Mouse (Mus musculus): ENCODE data around the gene Rptor.

Gene Rptor

DNA sequence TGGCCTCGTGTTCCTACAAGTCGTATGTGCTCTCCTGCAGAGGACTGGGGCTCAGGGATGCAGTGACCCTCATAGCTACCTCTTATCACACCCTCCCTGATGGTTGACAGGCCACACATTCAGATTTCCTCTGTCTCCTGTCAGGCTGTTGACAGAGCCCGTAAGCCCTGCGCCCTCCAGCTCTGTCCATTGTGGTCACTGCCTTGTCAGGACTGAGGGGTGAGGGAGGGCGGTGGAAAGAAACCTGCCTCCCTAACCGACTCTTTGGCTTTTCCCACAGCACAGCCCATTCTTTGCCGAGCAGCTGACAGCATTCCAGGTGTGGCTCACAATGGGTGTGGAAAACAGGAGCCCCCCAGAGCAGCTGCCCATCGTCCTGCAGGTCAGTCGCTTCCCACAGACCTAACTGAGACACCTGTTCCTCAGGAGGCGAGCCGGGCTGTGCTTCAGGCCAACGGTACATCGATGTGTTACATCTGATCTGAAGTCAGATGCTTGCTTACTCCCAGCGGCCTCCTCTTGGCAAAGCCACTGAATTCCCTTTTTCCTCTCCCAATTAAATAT lies 214.2 kb downstream of the Rptor start:
- no peak for DNase-seq

DNA sequence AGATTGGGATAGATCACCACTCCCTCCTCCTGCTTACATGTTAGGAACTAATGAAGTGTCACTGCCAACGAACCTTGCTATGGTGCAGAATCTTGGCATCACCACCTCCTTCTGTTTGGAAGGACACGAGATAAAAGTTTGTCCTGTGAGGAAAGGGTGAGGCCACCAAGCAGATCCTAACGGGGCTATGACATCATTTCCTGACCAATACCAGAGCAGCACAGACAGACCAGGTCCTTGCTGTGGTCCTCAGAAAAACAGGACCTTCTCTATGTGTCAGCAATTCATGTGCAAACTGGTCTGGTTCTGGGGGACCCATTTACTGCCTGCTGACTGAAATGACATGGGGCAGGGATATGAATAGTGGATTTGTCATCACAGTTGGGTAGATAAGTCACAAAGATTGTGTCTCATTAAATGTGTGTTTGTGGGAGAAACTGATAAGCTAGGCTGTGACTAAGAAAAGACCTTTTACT lies 214.7 kb downstream of the Rptor start:
- peak; percentile 72 for DNase-seq

DNA sequence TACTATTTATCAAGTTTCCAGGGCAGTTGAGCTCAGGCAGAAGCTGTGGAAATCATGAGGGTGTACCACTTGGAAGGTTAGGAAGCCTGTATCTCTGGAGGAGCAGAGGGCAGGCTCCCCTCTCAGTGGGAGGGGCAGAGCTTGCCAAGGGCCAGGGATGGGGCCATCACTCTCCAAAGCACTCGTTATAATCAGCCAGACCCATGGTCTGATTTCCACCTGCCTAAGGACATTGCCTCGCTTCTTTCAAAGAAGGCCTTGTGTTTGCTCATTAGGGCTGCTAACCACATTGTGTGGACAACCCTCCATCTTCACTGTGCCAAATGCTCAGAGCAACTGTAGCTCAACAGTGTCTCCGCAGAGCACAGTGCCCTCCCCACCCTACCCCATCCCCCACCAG lies 215.2 kb downstream of the Rptor start:
- DNase-seq, result no peak

DNA sequence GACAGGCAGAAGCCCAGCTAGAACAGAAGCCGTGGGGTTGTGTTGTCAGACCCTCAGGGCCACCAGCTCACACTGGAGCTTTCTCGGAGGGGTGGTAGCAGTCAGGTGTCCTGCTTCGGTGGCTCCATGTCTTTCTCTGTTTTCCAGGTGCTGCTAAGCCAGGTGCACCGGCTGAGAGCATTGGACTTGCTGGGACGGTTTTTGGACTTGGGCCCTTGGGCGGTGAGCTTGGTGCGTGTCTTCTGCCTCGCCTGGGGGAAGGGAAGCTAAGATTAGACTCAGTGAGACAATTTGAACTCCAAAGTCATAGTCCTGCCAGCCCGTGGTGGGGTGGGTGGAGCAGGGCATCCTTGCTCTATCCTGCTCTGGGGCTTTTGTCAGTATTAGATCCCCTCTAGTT lies 218.8 kb downstream of the Rptor start:
- no peak for DNase-seq

DNA sequence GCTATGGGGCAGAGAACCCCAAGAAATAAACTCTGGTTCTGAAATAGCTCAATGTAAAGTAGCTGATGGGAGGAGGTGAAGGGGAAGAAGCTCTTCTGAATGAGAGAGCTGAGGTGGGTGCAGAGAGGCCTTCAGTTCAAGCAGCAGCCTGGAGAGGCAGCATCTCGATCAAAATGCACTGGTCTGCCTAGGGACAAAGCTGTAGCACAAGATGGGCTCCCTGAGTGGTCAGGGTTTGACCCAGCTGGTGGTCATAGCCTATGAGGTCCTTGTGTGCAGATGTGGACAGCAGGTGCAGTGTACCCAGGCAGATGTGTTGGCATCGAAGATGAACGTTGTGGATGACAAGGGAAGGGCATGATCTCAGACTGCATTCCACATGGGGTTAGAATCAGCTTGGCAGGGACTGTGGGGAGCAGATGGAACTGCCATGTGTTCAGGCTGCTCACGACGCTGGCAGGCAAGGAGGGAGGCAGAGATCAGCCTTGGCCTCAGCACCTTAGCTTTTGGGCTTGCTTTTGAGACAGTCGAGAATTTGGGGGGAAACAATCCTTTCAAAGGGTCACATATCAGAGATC lies 221.5 kb downstream of the Rptor start:
- no peak for DNase-seq

DNA sequence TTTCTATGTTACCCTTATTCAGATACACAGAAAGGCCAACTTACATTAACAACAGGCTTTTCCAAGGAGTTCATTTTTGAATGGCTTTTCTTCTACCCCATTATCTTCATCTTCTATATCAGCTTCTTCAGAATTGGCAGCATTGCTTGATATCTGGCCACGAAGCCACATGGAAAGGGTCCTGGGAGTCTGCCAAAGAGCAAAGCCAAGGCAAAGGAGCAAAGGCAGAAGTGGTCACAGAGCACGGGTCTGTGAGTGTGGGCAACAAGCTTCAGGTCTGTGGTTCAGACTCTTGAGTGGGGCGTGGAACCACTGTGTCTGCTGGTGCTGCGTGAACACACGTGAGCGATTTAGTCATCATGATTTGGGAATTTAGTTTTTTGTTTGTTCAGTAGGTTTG lies 223.1 kb downstream of the Rptor start:
- no peak for DNase-seq

DNA sequence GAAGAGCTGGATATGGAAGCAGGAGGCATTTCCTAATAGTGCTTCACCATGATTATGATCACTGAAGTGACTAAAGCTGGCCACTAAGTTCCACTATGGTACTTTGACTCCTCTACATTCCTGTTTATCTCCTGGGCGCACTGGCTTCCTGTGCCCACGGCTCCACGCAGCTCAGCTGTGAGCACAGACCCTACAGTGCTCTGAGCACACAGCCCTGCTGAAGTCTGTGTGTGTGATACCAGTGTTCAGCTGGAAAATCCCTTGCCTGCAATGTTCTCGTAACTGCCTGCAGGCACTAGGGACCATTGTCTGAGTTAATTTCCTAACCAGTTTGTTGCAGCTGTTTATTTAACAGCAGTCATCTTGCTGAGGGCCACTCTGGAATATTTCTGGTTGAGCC lies 223.5 kb downstream of the Rptor start:
- DNase-seq, result no peak

DNA sequence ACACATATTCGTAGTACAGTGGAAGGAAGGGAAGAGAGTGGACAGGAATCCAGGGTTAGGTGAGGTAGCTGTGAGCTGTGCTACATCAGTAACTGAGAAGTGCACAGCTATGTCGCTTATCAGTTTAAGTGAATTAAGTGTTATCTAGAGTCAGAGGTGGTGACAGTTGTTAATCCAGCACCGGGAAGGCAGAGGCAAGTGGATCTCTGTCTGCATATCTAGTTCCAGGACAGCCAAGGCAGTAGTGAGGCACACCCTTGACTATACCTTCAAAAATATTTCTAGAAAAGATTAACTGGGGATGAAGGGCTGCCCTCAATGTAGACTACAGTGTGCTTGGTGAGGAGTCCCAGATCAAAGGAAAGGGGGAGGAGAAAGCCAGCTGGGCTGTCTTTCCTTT lies 226.4 kb downstream of the Rptor start:
- no peak for DNase-seq

DNA sequence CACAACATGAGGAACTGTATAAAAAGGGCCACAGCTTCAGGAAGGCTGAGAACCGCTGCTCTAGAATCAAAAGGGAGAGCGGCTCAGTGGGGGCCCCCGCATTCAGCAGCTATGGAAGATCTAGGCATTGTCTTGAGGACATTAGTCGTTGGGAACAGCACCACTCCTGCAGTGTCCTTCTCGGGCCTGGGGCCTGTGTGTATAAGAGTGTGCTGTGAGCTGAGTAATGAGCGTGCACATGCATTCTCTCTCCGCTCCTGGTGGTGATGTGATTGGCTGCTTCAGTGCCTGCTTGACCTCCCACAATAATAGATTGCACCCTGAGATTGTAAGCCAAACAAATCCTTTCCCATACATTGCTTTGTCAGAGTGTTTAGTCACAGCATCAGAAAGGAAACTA lies 229.0 kb downstream of the Rptor start:
- no peak for DNase-seq

DNA sequence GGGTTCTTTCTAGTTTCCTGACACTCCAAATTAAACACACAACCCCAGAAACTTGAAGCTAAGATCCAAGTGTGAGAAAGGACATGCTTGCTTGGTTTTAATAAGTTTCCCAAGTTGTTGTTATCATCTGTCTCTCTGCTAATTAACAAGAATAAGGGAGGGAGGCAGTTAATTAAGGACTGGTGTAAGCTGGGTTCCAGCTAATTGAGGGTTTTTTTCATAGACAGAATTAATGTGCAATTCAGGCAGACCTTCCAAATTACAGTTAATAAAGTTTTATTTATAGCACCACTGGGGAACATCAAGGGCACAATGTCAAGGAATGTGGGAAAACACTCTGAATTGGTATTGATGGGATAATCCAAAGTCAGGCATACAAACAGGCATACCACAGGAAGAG lies 230.6 kb downstream of the Rptor start:
- no peak for DNase-seq

DNA sequence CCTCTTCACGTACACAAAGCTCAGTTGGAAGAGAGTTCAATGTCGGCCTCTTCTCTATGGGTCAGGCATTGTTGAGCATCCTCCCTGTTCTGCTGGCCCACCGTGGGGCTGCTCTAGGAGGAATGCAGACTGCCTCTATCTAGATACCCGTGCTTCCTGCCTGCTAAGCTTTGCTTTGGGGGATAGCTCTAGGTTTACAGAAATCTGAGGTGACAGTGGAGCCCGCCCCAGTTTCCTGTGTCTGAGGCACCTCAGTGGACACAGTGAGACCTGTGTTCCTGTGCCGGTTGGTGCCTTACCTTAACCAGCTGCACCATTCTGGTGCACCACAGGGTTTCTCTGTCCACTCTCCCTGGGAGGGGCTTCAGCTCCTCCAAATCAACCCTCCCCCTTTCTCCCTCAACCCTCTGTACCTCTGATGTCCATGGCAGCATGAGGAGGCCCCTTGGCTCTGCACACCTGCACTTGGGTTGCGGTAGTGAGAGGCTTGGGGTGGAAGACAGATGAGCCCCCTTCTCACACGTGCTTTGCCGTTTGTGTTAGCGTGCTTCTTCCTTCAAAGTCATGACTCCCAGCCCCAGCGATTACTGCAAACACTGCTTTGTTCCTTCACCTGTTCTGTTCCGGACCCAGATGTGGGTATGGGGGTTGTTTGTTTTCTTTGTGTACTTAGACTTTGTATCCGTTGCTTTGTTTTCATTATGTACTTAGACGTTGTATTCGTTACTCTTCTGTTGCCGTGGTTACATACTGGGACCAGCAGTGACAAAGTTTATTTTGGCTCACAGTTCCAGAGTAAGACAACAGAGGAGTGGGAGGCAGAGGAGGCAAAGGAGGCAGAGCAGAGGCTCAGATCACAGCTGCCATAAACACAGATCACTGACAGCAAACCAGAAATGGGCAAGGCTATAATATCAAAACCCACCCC lies 231.4 kb downstream of the Rptor start:
- no peak for DNase-seq

DNA sequence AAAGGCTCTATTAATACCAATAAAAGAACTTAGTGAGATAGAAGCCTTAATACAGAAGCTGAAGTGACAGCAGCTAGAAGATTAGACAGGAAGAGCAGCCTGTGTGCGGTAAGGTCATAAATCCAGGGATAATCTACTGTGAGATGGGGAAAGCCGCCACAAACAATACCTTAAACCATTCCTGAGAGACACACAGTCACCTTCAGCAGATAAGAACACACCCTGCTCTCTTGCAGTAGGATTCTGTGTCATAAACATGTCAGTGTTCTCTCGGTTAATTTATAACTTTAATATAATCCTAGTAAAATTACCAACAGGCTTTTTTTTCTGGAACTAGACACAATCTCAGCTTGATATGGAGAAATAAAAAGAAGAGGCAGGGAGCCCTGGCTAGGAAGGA lies 233.6 kb downstream of the Rptor start:
- DNase-seq, result no peak

DNA sequence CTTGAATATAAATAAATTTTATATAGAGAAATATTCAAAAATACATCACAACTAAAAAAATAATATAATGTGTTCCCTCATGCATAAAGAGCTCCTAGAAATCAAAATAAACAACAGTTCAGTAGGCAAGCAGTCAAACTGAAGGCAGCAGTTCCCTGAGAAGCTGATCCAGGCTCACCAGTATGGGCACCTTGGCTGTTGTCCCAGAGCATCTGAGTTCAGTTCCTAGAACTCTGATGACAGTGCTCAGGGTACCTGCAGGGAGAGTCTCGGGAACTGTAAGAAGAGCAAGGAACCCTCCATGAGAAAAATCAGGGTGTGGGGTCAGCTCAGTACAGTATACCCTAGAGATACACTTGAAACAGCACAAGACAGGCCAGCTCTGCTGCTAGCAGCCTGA lies 235.1 kb downstream of the Rptor start:
- no peak for DNase-seq

DNA sequence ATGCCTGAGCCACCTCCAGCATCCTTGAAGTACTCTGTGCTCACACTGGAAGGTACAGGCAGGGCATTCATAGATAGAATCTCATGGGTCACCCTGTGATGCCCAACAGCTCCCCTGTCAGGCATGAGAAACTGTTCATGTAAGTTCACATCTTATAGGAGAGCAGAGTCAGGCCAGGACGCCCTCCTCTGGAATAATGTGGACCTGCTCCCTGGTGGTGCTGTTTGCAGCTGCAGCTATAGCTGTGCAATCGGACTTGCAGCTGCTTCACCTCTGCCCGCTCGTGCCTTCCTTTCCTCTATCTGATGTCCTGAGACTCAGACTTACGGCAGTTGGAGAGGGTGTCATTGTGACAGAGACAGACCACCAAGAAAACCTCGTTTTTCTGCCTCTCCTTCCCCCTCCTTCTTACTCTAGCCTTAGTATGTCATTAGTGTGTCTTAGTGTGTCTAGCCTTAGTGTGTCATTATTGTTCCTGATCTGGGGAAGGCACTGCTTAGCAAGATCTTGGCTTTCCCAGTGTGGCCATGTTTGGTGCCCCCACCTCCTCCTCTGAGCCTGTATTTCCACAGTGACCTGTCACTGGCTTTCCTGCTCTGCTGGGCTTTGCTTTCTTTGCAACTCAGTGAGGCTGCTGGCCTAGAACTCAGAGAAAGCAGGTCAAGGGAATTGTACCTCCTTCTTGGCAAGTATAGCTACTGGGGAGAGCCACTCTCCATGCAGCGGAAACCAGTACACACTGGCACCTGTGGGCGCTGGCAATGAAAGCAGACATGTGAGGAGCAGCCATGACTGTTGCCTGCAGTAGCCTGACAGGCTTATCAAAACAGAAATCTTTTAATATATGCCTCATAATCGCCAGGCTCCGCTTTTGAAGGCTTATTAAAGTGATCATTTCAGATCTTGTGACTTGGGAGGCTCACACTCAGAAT lies 237.0 kb downstream of the Rptor start:
- DNase-seq, result no peak

DNA sequence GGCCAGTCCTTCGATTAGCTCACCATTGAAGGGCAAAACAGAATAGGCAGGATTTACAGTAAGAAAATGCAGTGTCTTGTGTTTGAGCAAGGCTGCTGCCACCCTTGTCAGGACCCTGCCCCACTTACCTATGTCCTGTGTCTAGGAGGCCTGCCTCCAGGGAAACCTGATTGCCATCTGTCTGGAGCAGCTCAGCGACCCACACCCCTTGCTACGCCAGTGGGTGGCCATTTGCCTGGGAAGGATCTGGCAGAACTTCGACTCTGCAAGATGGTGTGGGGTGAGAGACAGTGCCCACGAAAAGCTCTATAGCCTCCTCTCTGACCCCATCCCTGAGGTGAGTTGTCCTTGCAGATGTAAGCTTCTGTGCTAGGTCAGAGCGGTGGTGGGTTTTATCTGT lies 243.9 kb downstream of the Rptor start:
- no peak for DNase-seq

DNA sequence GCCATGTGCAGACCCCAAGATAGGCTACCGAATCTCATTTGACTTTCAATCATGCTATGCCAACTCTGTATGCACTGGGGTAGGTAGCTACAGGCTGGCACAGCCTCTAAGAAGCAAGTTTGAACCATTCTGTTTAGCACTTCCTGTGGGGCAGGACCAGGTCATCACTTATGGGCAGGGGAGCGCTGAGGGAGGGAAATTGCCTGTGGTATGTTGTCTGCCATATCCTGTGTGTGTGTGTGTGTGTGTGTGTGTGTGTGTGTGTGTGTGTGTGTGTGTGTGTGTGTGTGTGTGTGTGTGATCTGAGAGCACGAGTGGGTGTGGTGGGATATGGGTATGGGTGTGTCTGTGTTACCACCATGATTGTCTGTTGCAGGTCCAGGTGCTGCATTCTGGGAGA lies 244.4 kb downstream of the Rptor start:
- DNase-seq, result peak; percentile 5

DNA sequence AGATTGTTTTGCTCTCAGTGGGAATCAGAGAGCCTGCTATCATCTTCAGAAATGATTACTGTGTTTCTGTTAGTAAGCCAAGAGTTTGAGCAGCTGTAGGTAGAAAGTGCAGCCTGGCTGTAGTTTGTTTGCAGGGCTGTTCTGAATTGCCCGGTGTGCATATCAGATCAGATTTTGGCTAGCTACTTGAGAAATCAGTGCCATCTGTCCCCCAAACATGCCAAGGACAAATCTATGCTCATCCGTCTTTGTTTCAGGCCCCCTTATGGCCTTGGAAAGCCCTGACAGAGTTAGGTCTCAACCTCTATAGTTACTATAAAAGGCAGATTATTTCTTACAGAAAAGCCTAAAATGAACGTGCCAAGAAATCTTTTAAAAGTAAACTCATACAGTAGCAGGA lies 244.9 kb downstream of the Rptor start:
- no peak for DNase-seq

DNA sequence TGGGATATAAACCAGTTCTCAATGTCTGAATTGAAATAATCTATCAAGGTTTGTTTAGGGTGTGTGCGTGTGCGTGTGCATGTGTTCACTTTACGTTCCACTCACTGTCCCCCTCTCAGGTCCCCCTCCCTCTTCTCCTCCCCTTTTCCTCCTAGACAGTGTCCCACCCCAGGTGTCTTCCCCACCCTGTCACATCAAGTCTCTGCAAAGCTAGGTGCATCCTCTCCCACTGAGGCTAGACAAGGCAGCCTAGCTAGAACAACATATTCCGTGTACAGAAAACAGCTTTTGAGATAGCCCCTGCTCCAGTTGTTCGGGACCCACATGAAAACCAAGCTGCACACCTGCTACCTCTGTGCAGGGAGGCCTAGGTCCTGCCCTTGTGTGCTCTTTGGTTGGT lies 245.5 kb downstream of the Rptor start:
- DNase-seq, result no peak

DNA sequence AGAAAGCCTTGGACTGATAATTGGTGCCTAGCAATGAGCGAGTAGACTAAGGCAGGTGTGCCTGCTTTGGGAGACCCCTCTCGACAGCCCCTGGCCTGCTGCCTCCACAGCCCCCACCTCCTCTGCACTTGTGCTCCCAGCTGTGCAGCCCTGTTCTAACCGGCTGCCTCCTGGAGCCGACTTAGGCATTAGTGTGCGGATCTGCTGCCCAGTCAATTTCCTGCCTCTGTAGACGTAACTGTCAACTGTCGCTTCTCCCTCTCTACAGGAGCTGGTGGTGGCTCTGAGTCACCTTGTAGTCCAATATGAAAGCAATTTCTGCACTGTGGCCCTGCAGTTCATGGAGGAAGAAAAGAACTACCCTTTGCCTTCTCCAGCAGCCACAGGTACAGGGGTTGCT lies 253.3 kb downstream of the Rptor start:
- no peak for DNase-seq

DNA sequence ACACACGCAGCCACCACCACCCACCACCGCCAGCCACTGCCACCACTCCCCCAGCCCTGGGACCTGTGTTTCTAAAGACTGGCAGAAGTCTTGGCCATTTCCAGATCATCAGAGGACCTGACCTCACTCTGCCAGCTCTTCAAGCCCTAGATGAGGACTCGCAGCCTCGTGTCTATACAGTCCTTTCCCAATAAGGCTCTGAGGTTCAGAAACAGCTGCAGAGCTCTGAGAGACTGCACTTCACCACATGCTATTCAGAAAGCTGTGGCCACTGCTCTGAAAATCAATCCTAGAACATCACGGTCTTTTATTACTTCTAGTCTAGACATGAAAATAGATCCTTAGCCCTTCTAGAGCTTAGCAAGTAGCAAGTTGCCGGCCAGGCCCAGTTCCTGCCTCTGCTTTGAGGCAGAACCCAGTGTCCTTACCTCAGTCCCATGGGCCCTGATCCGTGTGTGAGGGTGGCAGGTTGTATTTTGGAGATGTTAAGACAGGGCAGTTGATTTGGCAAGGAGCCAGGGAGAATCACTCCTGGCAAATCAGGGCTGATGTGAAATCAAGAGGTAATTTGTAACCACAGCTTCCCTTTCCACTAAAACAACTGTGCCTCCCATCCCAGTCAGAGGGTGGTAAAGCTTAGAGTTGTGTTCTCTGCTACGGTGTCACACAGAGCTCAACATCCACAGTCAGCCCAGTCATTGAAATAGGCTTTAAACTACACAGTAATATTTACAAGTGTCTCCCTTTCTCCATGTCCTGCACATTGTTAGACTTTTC lies 260.0 kb downstream of the Rptor start:
- DNase-seq, result no peak

DNA sequence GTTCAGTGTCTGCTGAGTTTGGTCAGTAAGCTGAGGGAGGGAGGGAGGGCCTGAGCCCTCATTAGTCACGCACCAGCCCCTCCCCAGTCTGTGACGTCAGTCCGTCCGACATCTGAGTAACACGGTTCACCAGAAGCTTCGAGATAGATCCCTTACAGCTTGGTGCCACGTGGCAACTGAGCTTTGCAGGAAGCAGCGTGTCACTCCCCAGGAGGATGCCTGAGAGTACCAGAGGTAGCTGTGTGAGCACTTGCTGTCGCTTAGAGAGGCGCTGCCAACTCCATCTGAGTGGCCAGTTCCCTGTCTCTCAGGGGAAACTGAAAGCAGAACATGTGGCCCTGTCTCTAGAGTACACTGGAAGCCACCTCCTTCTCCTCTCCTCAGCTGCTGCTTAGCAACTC lies 260.7 kb downstream of the Rptor start:
- peak; percentile 59 for DNase-seq

DNA sequence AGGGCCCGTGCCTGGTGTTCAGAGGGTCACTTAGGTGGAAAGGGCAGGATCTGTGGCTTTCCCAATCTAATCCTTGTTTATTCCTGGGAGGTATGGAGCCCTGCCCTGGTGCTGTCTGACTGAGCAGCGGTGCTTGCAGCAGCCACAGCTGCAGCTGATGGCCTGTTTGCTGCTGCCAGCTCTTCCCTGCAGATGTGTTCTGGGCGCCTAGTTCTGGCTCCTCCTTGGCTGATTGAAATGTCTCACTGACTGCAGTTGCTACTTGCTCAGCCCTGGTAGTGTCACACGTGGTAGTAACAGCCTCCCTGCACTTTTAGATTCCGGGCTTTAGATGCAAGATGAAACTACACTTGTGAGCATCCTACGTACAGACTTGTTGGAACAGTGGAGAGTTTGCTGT lies 264.1 kb downstream of the Rptor start:
- no peak for DNase-seq

Measured in lung, postnatal 36 days (tissue).